Mouse (Mus musculus) myocyte (in vitro differentiated cells): ENCODE measurements around the gene 4931414P19Rik. TPM values are rescaled to one million over a fixed set of nuclear protein-coding genes. Genes with fewer than 3 reads are reported as not detected.

Experiments used
- H3K27me3 ChIP-seq: one replicate; pipeline ENCODE4 v1.6.1; 2011; ENCODE audit not compliant: control insufficient read depth, insufficient read depth, insufficient read length
- H3K36me3 ChIP-seq: one replicate; pipeline ENCODE4 v1.6.1; 2011; ENCODE audit not compliant: control insufficient read depth, insufficient read depth
- H3K4me2 ChIP-seq: one replicate; pipeline ENCODE4 v1.6.1; 2011; ENCODE audit warnings: low read depth, control low read depth
- H3K4me3 ChIP-seq: one replicate; pipeline ENCODE4 v1.5.1; 2011; ENCODE audit warnings: mild to moderate bottlenecking, control low read depth, moderate library complexity
- H3K79me2 ChIP-seq: one replicate; pipeline ENCODE4 v1.6.1; 2011; ENCODE audit not compliant: control insufficient read depth, insufficient read depth
- H3ac ChIP-seq: one replicate; pipeline ENCODE4 v1.6.1; 2011; ENCODE audit not compliant: control insufficient read depth, insufficient read length
- CEBPB ChIP-seq: IDR thresholded peaks from 2 replicates; pipeline ENCODE4 v1.6.1; 2011; ENCODE audit warnings: mild to moderate bottlenecking, moderate library complexity; ENCODE audit not compliant: poor library complexity, insufficient read depth, severe bottlenecking
- E2F4 ChIP-seq: IDR thresholded peaks from one replicate; pipeline ENCODE4 v1.6.1; 2011; ENCODE audit warnings: mild to moderate bottlenecking, control low read depth, moderate library complexity; ENCODE audit not compliant: insufficient read depth
- MAX ChIP-seq: IDR thresholded peaks from one replicate; pipeline ENCODE4 v1.6.1; 2011; ENCODE audit warnings: low read depth, mild to moderate bottlenecking, control low read depth
- MYOD1 ChIP-seq, 3 experiments: IDR thresholded peaks; one replicate each; pipeline ENCODE4 v1.6.1; 2011; ENCODE audit warnings: control low read depth in 2 of 3, low read depth in 2 of 3, mild to moderate bottlenecking in 2 of 3, moderate library complexity in 1 of 3; ENCODE audit not compliant: insufficient read length in 2 of 3, control insufficient read depth in 1 of 3
- MYOG ChIP-seq, 3 experiments: IDR thresholded peaks; one replicate each; pipeline ENCODE4 v1.6.1; 2011; ENCODE audit warnings: control low read depth in 2 of 3, low read depth in 2 of 3, mild to moderate bottlenecking in 2 of 3; ENCODE audit not compliant: insufficient read length in 2 of 3, control insufficient read depth in 1 of 3, insufficient read depth in 1 of 3
- POLR2A ChIP-seq: IDR thresholded peaks from one replicate; pipeline ENCODE4 v1.6.1; 2011; ENCODE audit warnings: low read depth, mild to moderate bottlenecking, control low read depth, moderate library complexity; ENCODE audit not compliant: insufficient read length
- POLR2AphosphoS2 ChIP-seq: IDR thresholded peaks from one replicate; pipeline ENCODE4 v1.6.1; 2011; ENCODE audit warnings: low read depth, control low read depth; ENCODE audit not compliant: insufficient read length
- REST ChIP-seq: IDR thresholded peaks from one replicate; pipeline ENCODE4 v1.6.1; 2011; ENCODE audit warnings: mild to moderate bottlenecking, control low read depth, moderate library complexity; ENCODE audit not compliant: insufficient read depth, insufficient read length
- SRF ChIP-seq: IDR thresholded peaks from one replicate; pipeline ENCODE4 v1.6.1; 2011; ENCODE audit warnings: low read depth; ENCODE audit not compliant: control insufficient read depth, insufficient read length
- TCF12 ChIP-seq: IDR thresholded peaks from one replicate; pipeline ENCODE4 v1.6.1; 2011; ENCODE audit warnings: mild to moderate bottlenecking, control low read depth; ENCODE audit not compliant: poor library complexity, insufficient read depth, severe bottlenecking
- TCF3 ChIP-seq: IDR thresholded peaks from one replicate; pipeline ENCODE4 v1.6.1; 2011; ENCODE audit warnings: low read depth, control low read depth; ENCODE audit not compliant: insufficient read length
- USF1 ChIP-seq: IDR thresholded peaks from one replicate; pipeline ENCODE4 v1.6.1; 2011; ENCODE audit warnings: low read depth, mild to moderate bottlenecking, control low read depth, moderate library complexity
- polyA plus RNA-seq: library from polyadenylated mRNA; unstranded; fragments of >200 nt; fragmentation: generic; extraction: Trizol; gene quantifications from one replicate; pipeline ENCODE4 v1.2.1, GENCODE M21; 2012; ENCODE audit warnings: missing spikeins

4931414P19Rik gene
- polyA plus RNA-seq, 1 experiment = 7.3 TPM

GRCm38 (mm10) chr14:54538580-54538979 lies 67.2 kb downstream of the 4931414P19Rik start:
- no peak for TF ChIP-seq POLR2A
- TF ChIP-seq REST = no peak
- TF ChIP-seq SRF = no peak
- no peak for TF ChIP-seq TCF12
- no peak for TF ChIP-seq MAX
- TF ChIP-seq TCF3 = no peak
- no peak for TF ChIP-seq POLR2AphosphoS2
- no peak for TF ChIP-seq USF1
- TF ChIP-seq CEBPB = no peak
- no peak for TF ChIP-seq MYOG (IDR thresholded peaks at IDR 0.05; ENCODE audit: control insufficient read depth in 1 of 3, insufficient read depth in 1 of 3, insufficient read length in 2 of 3, low read depth in 2 of 3)
- TF ChIP-seq E2F4 = no peak
- no peak for TF ChIP-seq MYOD1 (IDR thresholded peaks at IDR 0.05; ENCODE audit: control insufficient read depth in 1 of 3, insufficient read length in 2 of 3, low read depth in 2 of 3)
- no peaks in the 10 kb centered on the region for H3K79me2 ChIP-seq
- no peak overlapping the region for H3K4me2 ChIP-seq

More at GRCm38 (mm10) chr14:54538580-54538979, 67.2 kb downstream of the 4931414P19Rik start:
- no peak overlapping the region for H3K4me3 ChIP-seq
- no peak overlapping the region for H3ac ChIP-seq
- H3K27me3 ChIP-seq = no peaks in the 10 kb centered on the region
- H3K36me3 ChIP-seq = no peaks in the 10 kb centered on the region

Other genes starting within 250 kb of the 4931414P19Rik start
- gene Oxa1l, start 245.2 kb downstream of the 4931414P19Rik start, polyA plus RNA-seq = 68.6 TPM
- gene Slc7a7, start 188.2 kb downstream of the 4931414P19Rik start, polyA plus RNA-seq = 6.8 TPM
- gene Mrpl52, start 179.1 kb downstream of the 4931414P19Rik start, polyA plus RNA-seq = 483 TPM
- gene Mmp14, start 174.4 kb downstream of the 4931414P19Rik start, polyA plus RNA-seq = 108 TPM
- gene Lrp10, start 141.9 kb downstream of the 4931414P19Rik start, polyA plus RNA-seq = 81.8 TPM
- 0.20 TPM for gene Rem2, start 129.9 kb downstream of the 4931414P19Rik start, polyA plus RNA-seq
- 140 TPM for gene Prmt5, start 88.5 kb downstream of the 4931414P19Rik start, polyA plus RNA-seq
- gene Haus4, start 51.4 kb downstream of the 4931414P19Rik start, polyA plus RNA-seq = 23.5 TPM
- gene Ajuba, start 28.4 kb downstream of the 4931414P19Rik start, polyA plus RNA-seq = 30.8 TPM
- gene Psmb5, start 12.0 kb upstream of the 4931414P19Rik start, polyA plus RNA-seq = 416 TPM
- not detected for gene Psmb11, start 15.4 kb upstream of the 4931414P19Rik start, polyA plus RNA-seq
- gene Gm17606, start 35.0 kb upstream of the 4931414P19Rik start, polyA plus RNA-seq = not detected
- 4.3 TPM for gene Cdh24, start 35.4 kb upstream of the 4931414P19Rik start, polyA plus RNA-seq
- gene 1700123O20Rik, start 80.2 kb upstream of the 4931414P19Rik start, polyA plus RNA-seq = 36.3 TPM
- gene Acin1, start 80.9 kb upstream of the 4931414P19Rik start, polyA plus RNA-seq = 77.3 TPM
- 0.04 TPM for gene Gm29776, start 92.8 kb upstream of the 4931414P19Rik start, polyA plus RNA-seq
- gene Cebpe, start 106.2 kb upstream of the 4931414P19Rik start, polyA plus RNA-seq = not detected
- not detected for gene Slc7a8, start 176.0 kb upstream of the 4931414P19Rik start, polyA plus RNA-seq
- not detected for gene Rnf212b, start 208.1 kb upstream of the 4931414P19Rik start, polyA plus RNA-seq